Mouse (Mus musculus) activated CD4-positive, CD25-positive, alpha-beta regulatory T cell (primary cell): ENCODE results near the gene Fbxw25. TPM values are rescaled to one million over a fixed set of nuclear protein-coding genes. Genes with fewer than 3 reads are reported as not detected.

ENCODE experiments used
- polyA plus RNA-seq, 2 experiments: library from polyadenylated mRNA; unstranded; fragments of 100-300 nt; shearing (Covaris generic); gene quantifications; one replicate each; pipeline ENCODE4 v1.2.1; 2017

The Fbxw25 gene
- not detected for polyA plus RNA-seq

DNA sequence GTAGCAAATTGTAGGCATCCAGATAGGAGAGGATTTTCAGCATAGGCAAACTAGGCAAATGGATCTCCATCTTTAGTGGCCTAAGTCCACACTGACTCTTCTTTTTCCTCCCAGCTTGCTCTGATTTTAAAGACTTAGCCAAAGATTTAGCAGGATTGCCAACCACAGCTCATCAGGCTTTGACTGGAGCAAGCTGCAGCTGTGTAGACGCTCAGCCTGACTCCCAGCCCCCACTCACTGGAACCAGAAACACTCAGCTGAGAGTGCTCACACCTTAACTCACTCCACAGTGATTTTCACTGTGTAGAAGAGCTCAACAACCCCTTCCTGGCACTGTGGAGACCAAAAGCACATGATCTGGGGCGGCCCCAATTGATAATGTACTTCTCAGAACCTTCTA is at the start of gene Fbxw25:
TSS of gene Fbxw25 (minus strand) at position 101 of the 400 bp plus-strand sequence.

DNA sequence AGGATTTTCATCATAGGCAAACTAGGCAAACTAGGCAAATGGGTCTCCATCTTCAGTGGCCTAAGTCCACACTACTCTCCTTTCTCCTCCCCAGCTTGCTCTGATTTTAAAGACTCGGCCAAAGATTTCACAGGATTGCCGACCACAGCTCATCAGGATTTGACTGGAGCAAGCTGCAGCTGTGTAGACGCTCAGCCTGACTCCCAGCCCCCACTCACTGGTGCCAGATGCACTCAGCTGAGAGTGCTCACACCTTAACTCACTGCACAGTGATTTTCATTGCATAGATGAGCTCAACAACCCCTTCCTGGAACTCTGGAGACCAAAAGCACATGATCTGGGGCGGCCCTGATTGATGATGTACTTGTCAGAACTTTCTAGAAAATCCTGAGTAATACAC is 38.1 kb upstream of the Fbxw25 start, which contains the start of gene Fbxw18:
TSS of gene Fbxw18 (minus strand) at position 101 of the 400 bp plus-strand sequence.

DNA sequence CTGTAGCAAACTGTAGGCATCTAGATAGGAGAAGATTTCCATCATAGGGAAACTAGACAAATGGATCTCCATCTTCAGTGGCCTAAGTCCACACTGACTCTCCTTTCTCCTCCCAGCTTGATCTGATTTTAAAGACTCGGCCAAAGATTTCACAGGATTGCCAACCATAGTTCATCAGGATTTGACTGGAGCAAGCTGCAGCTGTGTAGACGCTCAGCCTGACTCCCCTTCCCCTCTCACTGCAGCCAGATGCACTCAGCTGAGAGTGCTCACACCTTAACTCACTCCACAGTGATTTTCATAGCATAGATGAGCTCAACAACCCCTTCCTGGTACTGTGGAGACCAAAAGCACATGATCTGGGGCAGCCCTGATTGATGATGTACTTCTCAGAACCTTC is 38.5 kb downstream of the Fbxw25 start, which contains the start of gene Fbxw24:
TSS of gene Fbxw24 (minus strand) at position 101 of the 400 bp plus-strand sequence.

Other genes with a start within 250 kb of the Fbxw25 start
- under 1 TPM in 1 of 2 experiments, not detected in 1; 0.10 TPM for gene Fbxw16, start 215.5 kb downstream of the Fbxw25 start, polyA plus RNA-seq
- gene Fbxw19, start 168.8 kb downstream of the Fbxw25 start, polyA plus RNA-seq = not detected
- not detected for gene Fbxw15, start 96.4 kb downstream of the Fbxw25 start, polyA plus RNA-seq
- not detected for gene Fbxw24, start 38.6 kb downstream of the Fbxw25 start, polyA plus RNA-seq
- gene Fbxw18, start 38.0 kb upstream of the Fbxw25 start, polyA plus RNA-seq = not detected
- not detected for gene Fbxw26, start 81.4 kb upstream of the Fbxw25 start, polyA plus RNA-seq
- gene Fbxw27, start 126.0 kb upstream of the Fbxw25 start, polyA plus RNA-seq = not detected
- gene Spink8, start 147.6 kb upstream of the Fbxw25 start, polyA plus RNA-seq = not detected
- gene Nme6, start 168.1 kb upstream of the Fbxw25 start, polyA plus RNA-seq = 10 to 100 TPM in 1 of 2 experiments, 1 to 10 TPM in 1; 7.5 to 18.2 TPM
- gene Camp, start 185.0 kb upstream of the Fbxw25 start, polyA plus RNA-seq = not detected
- 10 to 100 TPM; 16.2 to 20.2 TPM for gene Cdc25a, start 210.9 kb upstream of the Fbxw25 start, polyA plus RNA-seq